Mouse (Mus musculus): ENCODE measurements around the gene Dab1. TPM values are rescaled to one million over a fixed set of nuclear protein-coding genes. Genes with fewer than 3 reads are reported as not detected.

The Dab1 gene
- total RNA-seq, 2 experiments from 2014 or later: not detected

DNA sequence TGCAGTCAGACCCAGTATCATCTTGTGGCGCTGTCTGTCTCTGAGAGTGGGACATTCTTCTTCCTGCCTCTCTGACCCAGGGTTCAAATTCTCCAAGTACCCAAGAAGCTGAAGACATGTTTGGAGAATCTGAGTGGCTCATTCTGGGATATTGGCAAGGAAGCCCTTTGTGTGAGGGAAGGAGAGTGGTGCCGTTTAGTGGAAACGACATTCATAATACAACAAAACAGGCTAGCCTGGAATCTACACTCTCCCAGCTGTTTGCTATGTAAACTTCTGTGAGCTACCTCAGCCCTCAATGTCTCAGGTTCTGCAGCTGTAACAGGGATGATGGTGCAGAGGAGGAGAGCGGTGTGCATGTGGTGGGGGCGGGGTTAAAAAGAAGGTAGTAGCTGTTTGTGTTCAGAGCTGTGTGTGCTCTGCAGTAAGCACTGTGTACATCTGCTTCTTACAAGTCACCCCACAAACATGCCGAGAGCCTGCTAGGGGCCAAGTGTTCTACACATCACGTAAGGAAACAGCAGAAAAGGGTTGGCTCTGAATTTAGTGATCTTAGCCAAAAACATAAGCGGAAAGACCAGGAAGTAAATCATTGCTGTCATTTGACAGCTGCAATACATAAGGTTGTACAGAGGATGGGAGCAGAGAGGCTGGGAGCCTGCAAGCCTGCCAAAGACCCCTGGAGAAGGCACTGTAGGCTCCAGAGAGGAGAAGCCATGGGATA is 174.6 kb downstream of the Dab1 start:
- no peak for ATAC-seq (replicated peaks; ENCODE audit: low FRiP score, poor library complexity, severe bottlenecking)

DNA sequence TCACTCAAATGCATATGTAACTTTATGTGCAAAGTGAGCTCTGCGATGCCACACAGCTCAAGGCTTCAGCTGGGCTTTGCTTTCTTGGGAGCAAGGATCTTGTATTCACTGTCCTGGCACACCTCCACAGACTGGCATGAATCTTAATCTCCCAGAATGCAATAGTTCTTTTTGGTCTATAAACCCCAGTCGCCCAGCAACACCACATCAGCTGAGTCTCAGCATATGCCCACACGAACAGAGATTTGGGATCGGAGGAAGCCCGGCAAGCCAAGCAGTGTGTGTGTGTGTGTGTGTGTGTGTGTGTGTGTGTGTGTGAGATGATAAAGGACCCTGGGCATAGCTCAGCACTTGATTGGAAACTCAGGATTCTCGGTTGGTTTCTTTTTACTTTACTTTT is 177.3 kb downstream of the Dab1 start:
- no peak for ATAC-seq (replicated peaks; ENCODE audit: low FRiP score, poor library complexity, severe bottlenecking)

- ATAC-seq (replicated peaks; ENCODE audit: low FRiP score, poor library complexity, severe bottlenecking): no peak
These were observed 183.3 kb downstream of the Dab1 start for GRCm38 (mm10) chr4:103802439-103802838.

DNA sequence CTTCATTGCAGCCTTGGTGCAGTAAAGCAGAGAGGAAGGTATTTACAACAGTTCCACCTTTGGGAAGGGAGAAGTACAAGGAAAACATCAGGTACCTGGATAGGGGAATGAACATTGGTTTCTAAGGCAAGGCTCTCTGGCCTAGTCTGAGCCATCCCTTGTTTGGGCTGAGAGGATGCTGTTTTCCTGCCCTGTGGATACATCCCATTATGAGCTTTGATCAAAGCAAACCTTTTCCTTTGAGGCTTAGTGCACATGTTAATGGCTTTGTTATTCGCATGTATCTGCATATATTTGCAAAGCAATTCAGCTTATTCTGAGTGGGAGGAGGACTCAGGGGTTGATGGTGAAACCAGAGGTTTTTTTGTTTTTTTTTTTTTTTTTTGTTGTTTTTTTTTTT is 185.3 kb downstream of the Dab1 start:
- no peak for ATAC-seq (replicated peaks; ENCODE audit: low FRiP score, poor library complexity, severe bottlenecking)

- ATAC-seq (replicated peaks; ENCODE audit: low FRiP score, poor library complexity, severe bottlenecking): no peak
These were observed 203.5 kb downstream of the Dab1 start for GRCm38 (mm10) chr4:103822669-103823068.

GRCm38 (mm10) chr4:103838377-103838776 is 219.2 kb downstream of the Dab1 start:
- no peak for ATAC-seq (replicated peaks; ENCODE audit: low FRiP score, poor library complexity, severe bottlenecking)

GRCm38 (mm10) chr4:103839541-103839940 is 220.4 kb downstream of the Dab1 start:
- no peak for ATAC-seq (replicated peaks; ENCODE audit: low FRiP score, poor library complexity, severe bottlenecking)

GRCm38 (mm10) chr4:103841126-103841525 is 222.0 kb downstream of the Dab1 start:
- ATAC-seq (replicated peaks; ENCODE audit: low FRiP score, poor library complexity, severe bottlenecking): no peak

DNA sequence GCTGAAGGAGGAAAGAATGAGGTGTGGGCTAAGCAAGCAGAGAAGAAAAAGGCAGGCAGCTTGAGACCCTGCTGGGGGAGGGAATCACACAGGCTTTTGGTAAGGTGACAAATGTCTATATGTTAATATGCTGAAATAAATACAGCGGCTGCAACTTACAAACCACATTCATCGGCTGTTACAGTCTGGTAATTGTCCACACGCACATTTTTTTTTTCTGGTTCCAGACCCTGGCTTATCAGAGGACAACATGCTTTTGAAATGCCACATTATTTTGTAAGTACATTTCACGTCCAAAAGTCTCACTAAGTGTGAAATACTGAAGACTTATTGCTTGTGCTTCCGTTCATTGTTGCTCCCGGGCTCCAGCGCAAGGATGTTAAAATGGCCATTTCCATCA is 225.5 kb downstream of the Dab1 start:
- ATAC-seq (replicated peaks; ENCODE audit: low FRiP score, poor library complexity, severe bottlenecking): no peak

DNA sequence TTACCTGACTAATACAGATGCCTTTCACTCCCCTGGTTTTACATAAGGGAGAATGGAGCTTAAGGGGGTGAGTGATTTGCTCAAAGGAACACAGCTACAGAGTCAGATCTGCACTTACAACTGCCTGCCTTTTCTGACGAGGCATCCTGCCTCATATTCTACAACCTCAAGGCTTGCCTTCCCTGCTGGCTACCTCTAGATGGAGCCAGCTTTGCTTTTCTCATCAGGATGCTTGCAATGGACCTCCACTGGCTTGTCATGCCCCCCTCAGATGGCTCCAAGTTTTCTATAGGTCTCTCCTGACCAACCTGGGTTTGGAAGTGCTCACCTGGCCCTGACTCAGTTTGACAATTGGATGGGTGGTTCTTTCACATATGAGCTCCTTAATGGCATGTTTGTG is 238.0 kb downstream of the Dab1 start:
- no peak for ATAC-seq (replicated peaks; ENCODE audit: low FRiP score, poor library complexity, severe bottlenecking)

DNA sequence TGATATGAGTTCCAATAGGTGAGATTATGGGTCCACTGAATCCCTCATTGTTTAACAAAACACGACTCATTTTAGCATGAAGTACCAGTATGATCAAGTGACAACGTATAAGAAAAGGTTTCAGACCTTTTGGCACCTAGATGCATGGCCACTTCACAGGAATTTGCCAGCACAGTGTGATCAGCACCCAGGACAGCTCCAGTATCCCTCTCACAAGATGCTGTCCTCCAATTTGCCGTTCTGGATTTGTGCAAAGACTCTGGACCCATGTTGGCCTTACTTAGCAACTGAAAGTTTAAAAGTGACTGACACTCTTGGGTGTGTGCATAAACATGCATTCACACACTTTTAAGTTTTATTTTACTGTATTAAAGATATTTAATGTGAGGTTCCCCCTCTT is 256.4 kb downstream of the Dab1 start:
- ATAC-seq (replicated peaks; ENCODE audit: low FRiP score, poor library complexity, severe bottlenecking): no peak

GRCm38 (mm10) chr4:103878841-103879240 is 259.7 kb downstream of the Dab1 start:
- no peak for ATAC-seq (replicated peaks; ENCODE audit: low FRiP score, poor library complexity, severe bottlenecking)

DNA sequence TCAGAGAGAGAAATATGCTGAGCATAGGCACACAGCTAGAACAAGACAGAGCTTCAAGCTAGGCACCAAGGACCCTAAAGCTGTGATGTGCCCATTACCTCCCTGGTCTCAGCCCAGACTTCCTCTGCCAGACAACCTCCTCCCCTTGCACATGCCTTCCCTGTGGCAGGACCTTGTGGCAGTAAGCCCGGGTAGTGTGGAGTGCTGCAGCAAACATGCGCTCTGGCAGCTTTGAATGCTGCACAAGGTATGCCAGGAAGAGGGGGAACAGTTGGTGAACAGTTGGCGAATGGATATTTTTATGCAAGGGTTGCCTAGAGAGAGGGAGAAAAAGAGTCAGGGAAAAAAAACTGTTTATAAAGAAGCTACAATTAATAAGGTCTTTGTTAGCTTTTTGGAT is 262.5 kb downstream of the Dab1 start:
- ATAC-seq (replicated peaks; ENCODE audit: low FRiP score, poor library complexity, severe bottlenecking): no peak

- ATAC-seq (replicated peaks; ENCODE audit: low FRiP score, poor library complexity, severe bottlenecking): no peak
These were observed 268.9 kb downstream of the Dab1 start for GRCm38 (mm10) chr4:103888086-103888485.

GRCm38 (mm10) chr4:103889110-103889509 is 270.0 kb downstream of the Dab1 start:
- ATAC-seq (replicated peaks; ENCODE audit: low FRiP score, poor library complexity, severe bottlenecking): no peak

- no peak for ATAC-seq (replicated peaks; ENCODE audit: low FRiP score, poor library complexity, severe bottlenecking)
These were observed 277.6 kb downstream of the Dab1 start for GRCm38 (mm10) chr4:103896806-103897205.

DNA sequence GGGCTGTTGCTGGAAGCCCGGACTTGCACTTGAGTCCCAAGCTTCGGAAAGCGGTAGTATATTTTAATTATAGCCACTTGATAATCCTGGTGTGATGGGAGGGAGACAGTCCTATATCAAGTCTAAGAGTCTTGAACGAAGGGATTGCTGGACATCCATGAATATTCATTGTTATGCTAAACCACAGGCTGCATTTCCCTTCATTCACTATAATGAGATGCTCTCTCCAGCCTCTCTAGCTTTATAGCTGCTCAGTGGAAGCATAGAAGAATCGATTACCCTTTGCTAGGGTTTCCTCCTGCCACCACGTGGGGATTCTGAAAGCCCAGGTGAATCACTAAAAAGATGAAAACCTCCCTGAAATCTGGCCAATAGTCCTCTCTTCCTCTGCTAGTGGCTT is 278.5 kb downstream of the Dab1 start:
- ATAC-seq (replicated peaks; ENCODE audit: low FRiP score, poor library complexity, severe bottlenecking): no peak

DNA sequence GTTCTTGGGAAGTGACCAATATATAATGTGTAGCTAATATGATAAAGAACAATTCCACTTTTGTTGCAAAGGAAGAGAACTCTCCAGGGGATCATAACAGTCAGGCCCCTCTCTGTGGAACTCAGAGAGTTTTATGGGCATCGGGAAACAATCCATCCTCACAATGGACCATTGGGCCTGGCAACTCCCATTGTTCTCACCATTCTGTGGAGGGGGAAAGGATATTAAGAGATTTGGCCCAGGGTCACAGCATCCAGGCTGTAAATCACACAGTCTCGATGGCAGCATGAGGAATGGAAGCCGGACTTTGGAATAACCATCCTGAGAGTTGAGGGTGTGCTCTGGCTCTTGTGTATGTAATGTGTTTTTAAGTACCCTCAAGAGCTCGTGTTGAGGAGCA is 292.3 kb downstream of the Dab1 start:
- ATAC-seq (replicated peaks; ENCODE audit: low FRiP score, poor library complexity, severe bottlenecking): no peak

DNA sequence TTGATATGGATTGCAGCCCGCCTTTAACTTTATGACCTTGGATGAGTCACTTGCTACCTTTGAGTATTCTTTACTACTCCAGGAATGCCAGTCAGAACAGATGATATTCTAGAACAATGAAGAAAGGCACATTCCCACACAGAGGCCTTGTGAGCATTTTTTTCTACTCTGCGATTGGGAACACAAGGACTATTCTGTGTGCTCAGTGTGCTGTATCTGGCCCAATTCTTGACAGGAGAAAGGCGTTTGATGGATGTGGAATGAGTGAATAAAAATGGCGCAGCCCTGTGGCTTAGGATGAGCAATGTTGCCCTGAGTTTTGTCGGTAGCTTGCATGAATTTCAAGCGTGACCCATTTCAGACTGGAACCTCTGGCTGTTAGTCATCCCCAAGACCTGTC is 292.9 kb downstream of the Dab1 start:
- no peak for ATAC-seq (replicated peaks; ENCODE audit: low FRiP score, poor library complexity, severe bottlenecking)

DNA sequence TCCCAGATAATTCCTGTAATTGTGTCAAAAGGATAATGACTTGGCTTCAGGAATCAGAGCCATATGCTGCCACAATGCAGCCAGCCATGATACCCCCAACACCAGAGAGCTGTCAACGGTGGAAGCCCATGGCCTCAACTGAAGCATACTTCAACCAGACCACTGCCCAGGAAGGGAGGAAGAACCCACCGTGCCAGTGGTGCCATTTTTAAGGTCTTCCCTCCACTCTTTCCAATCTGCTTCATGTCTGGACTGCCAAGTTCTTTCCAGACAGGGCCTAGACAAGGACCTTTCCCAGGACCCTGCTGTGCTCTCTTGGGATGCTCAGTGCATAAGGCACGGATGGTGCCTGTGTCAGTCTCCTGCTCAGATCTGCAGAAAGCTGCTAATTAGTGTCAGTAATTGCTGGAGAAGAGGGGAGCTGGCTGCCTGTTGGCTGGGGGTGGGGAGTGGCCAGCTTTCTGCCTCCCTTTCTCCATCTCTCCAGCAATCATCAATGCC is 303.3 kb downstream of the Dab1 start:
- no peak for ATAC-seq (replicated peaks; ENCODE audit: low FRiP score, poor library complexity, severe bottlenecking)

DNA sequence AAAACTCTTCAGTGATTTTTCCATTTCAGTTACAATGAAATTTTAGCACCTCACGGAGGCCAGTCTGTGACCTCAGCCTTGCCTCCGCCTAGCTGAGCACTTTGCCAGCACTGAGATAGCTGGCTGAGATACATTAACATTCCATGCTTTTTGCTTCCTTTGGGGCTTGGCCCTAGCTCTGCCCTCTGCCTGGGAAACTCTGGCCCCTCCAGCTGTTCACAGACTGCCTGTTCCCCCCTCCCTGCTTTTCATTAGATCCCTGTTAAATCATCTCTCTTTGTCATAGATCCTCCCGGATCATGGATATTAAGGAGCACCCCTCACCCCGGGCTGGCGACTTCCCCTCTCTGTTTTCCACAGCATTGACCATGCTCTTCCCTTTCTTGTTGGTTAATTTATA is 307.5 kb downstream of the Dab1 start:
- ATAC-seq (replicated peaks; ENCODE audit: low FRiP score, poor library complexity, severe bottlenecking): no peak

GRCm38 (mm10) chr4:103929631-103930030 is 310.5 kb downstream of the Dab1 start:
- no peak for ATAC-seq (replicated peaks; ENCODE audit: low FRiP score, poor library complexity, severe bottlenecking)

All from erythroid progenitor cell, adult 5-6 weeks (primary cell).